Mouse (Mus musculus): ENCODE data around the gene Mdp1.

- no peak for TF ChIP-seq POLR2A (IDR thresholded peaks at IDR 0.05; ENCODE audit: control insufficient read depth, extremely low read depth, insufficient read depth, low read length, poor library complexity)
- TF ChIP-seq CTCF (IDR thresholded peaks at IDR 0.05; ENCODE audit: borderline replicate concordance, control insufficient read depth, extremely low read depth, insufficient read depth, low read length, poor library complexity) = no peak
Observed at GRCm38 (mm10) chr14:55709509-55709908, 49.2 kb upstream of the Mdp1 start.

Measured in thymus, adult 2 months (tissue).